Mouse (Mus musculus) liver, embryonic 14.5 days (tissue): Measurements from ENCODE around the gene Sfmbt2. TPM values are rescaled to one million over a fixed set of nuclear protein-coding genes. Genes with fewer than 3 reads are reported as not detected.

Experiments used
- ATAC-seq: fragments of 200-750 bp; cut with Nextera tagmentation; 2 replicates; pipeline ENCODE4 v1.8.0; 2017; ENCODE audit warnings: moderate number of reproducible peaks, mild to moderate bottlenecking, moderate library complexity; ENCODE audit not compliant: insufficient read depth
- DNase-seq, 3 experiments: peaks; one replicate each; pipeline ENCODE4 v3.0.0-alpha.2; 2012 to 2013; ENCODE audit warnings: low read depth in 3 of 3, low spot score in 3 of 3
- H3K27ac ChIP-seq: fragments of 300-500 bp; sonication (generic); 2 replicates; pipeline ENCODE4 v1.5.1; 2014; ENCODE audit warnings: moderate library complexity, mild to moderate bottlenecking, control low read depth, inconsistent platforms
- H3K27me3 ChIP-seq: fragments of 300-500 bp; sonication (generic); 2 replicates; pipeline ENCODE4 v1.6.1; 2014; ENCODE audit warnings: mild to moderate bottlenecking, low read length, moderate library complexity; ENCODE audit not compliant: control insufficient read depth, insufficient read depth
- H3K36me3 ChIP-seq: fragments of 300-500 bp; sonication (generic); replicated peaks from 2 replicates; pipeline ENCODE4 v1.6.1; 2014; ENCODE audit warnings: low read depth; ENCODE audit not compliant: control insufficient read depth, insufficient read depth
- H3K4me1 ChIP-seq, 2 experiments: fragments of 200-500 bp in 1 of 2; fragments of 300-500 bp in 1 of 2; sonication (generic) in 1 of 2; replicated peaks; 2 replicates each; pipeline ENCODE4 v1.6.1; 2012 to 2014; ENCODE audit warnings: antibody characterized with exemption in 1 of 2, inconsistent platforms in 1 of 2, low read length in 1 of 2; ENCODE audit not compliant: control insufficient read depth in 2 of 2, insufficient read depth in 2 of 2
- H3K4me2 ChIP-seq: fragments of 300-500 bp; sonication (generic); 2 replicates; pipeline ENCODE4 v1.6.1; 2014; ENCODE audit warnings: low read depth, mild to moderate bottlenecking, control low read depth, moderate library complexity
- H3K4me3 ChIP-seq, 2 experiments: fragments of 200-500 bp in 1 of 2; fragments of 300-500 bp in 1 of 2; sonication (generic) in 1 of 2; 2 replicates each; pipeline ENCODE4 v1.5.1; 2012 to 2014; ENCODE audit warnings: low read depth in 2 of 2, low read length in 2 of 2, mild to moderate bottlenecking in 2 of 2, control low read depth in 1 of 2, inconsistent platforms in 1 of 2, moderate library complexity in 1 of 2; ENCODE audit not compliant: insufficient read depth in 1 of 2
- H3K9ac ChIP-seq: fragments of 300-500 bp; sonication (generic); replicated peaks from 2 replicates; pipeline ENCODE4 v1.6.1; 2014; ENCODE audit warnings: mild to moderate bottlenecking, control low read depth, moderate library complexity
- H3K9me3 ChIP-seq: fragments of 300-500 bp; sonication (generic); 2 replicates; pipeline ENCODE4 v1.6.1; 2016; ENCODE audit warnings: low read length, mixed read lengths; ENCODE audit not compliant: control insufficient read depth
- CTCF ChIP-seq: IDR thresholded peaks from 2 replicates; pipeline ENCODE4 v1.5.1; 2016; ENCODE audit warnings: antibody characterized with exemption, low read depth, control low read depth
- EP300 ChIP-seq: IDR thresholded peaks from 2 replicates; pipeline ENCODE4 v1.6.1; 2016; ENCODE audit warnings: antibody characterized with exemption, low read depth
- WGBS: fragments of 180-500 bp; shearing (Covaris S2); extraction: QIAGEN DNeasy Blood & Tissue Kit; methylation state at CpG from one replicate; pipeline ENCODE4 v1.1.7; 2014; ENCODE audit not compliant: insufficient replicate concordance; 5-methylcytosine and 5-hydroxymethylcytosine counted together
- polyA plus RNA-seq, 2 experiments: library from polyadenylated mRNA; depleted of rRNA in 1 of 2; stranded (reverse) in 1 of 2; unstranded in 1 of 2; fragments of >200 nt; fragmentation: Nextera tagmentation in 1 of 2; extraction: Ambion mirVana in 1 of 2; gene quantifications; 2 replicates each; pipeline versions ENCODE4 v1.2.1 to v1.2.3; 2012 to 2014

Sfmbt2 gene
- polyA plus RNA-seq, 2 experiments, result 0.17 to 0.37 TPM

- Histone ChIP-seq H3K36me3 (no peaks in the 10 kb centered on the region), H3K9ac (no peak overlapping the region), H3K9me3 (no peaks in the 10 kb centered on the region), H3K4me3 (no peak overlapping the region), H3K27me3 (no peaks in the 10 kb centered on the region), H3K27ac (no peak overlapping the region), H3K4me1 (no peaks in the 10 kb centered on the region), H3K4me2 (no peak overlapping the region)
- 41% methylated on average over 9 of the region's 9 CpGs for WGBS
- no peak for TF ChIP-seq EP300
- TF ChIP-seq CTCF, result no peak
- no peak for DNase-seq
- no peak for ATAC-seq
Observed at GRCm38 (mm10) chr2:10437290-10437689, 67.0 kb downstream of the Sfmbt2 start.

GRCm38 (mm10) chr2:10441811-10442210 is 71.5 kb downstream of the Sfmbt2 start:
- DNase-seq, result no peak
- Histone ChIP-seq H3K36me3 (no peaks in the 10 kb centered on the region), H3K27me3 (no peaks in the 10 kb centered on the region), H3K9ac (no peak overlapping the region), H3K27ac (no peak overlapping the region), H3K4me1 (no peaks in the 10 kb centered on the region), H3K4me2 (no peak overlapping the region), H3K4me3 (no peak overlapping the region), H3K9me3 (no peaks in the 10 kb centered on the region)
- TF ChIP-seq EP300 (no peak), CTCF (no peak)
- no peak for ATAC-seq
- WGBS, result 65% methylated on average over 9 of the region's 9 CpGs

- DNase-seq (no peak), ATAC-seq (no peak)
- Histone ChIP-seq H3K36me3 (no peaks in the 10 kb centered on the region), H3K4me1 (no peaks in the 10 kb centered on the region), H3K27ac (no peak overlapping the region), H3K27me3 (no peaks in the 10 kb centered on the region), H3K9ac (no peak overlapping the region), H3K4me3 (no peak overlapping the region), H3K9me3 (no peaks in the 10 kb centered on the region), H3K4me2 (no peak overlapping the region)
- TF ChIP-seq EP300 (no peak), CTCF (no peak)
- 52% methylated on average over 3 of the region's 3 CpGs for WGBS
Observed at GRCm38 (mm10) chr2:10453577-10453976, 83.3 kb downstream of the Sfmbt2 start.

GRCm38 (mm10) chr2:10458309-10458708 is 88.0 kb downstream of the Sfmbt2 start:
- no peaks in the 10 kb centered on the region for H3K36me3 ChIP-seq
- no peak overlapping the region for H3K27ac ChIP-seq
- no peak overlapping the region for H3K4me3 ChIP-seq
- H3K4me2 ChIP-seq, result no peak overlapping the region
- DNase-seq, result no peak
- no peak overlapping the region for H3K9ac ChIP-seq
- H3K27me3 ChIP-seq, result no peaks in the 10 kb centered on the region
- no peaks in the 10 kb centered on the region for H3K4me1 ChIP-seq
- 77% methylated on average over 12 of the region's 12 CpGs for WGBS
- TF ChIP-seq EP300 (no peak), CTCF (no peak)
- ATAC-seq, result no peak
- no peaks in the 10 kb centered on the region for H3K9me3 ChIP-seq

GRCm38 (mm10) chr2:10516516-10516915 is 146.2 kb downstream of the Sfmbt2 start:
- H3K9ac ChIP-seq, result no peak overlapping the region
- no peaks in the 10 kb centered on the region for H3K36me3 ChIP-seq
- no peak for ATAC-seq
- DNase-seq, result no peak
- no peak overlapping the region for H3K4me3 ChIP-seq
- TF ChIP-seq EP300 (no peak), CTCF (no peak)
- no peak overlapping the region for H3K4me2 ChIP-seq
- no peak overlapping the region for H3K27ac ChIP-seq
- H3K27me3 ChIP-seq, result no peaks in the 10 kb centered on the region
- 0 out of 4 replicates have a peak, but pooled peaks cover 0 to 2% of the 10 kb centered on the region in 2 experiments for H3K4me1 ChIP-seq
- no peaks in the 10 kb centered on the region for H3K9me3 ChIP-seq
- 62% methylated on average over 2 of the region's 2 CpGs for WGBS
